Mouse (Mus musculus): Measurements from ENCODE around the gene Rtkn2.
A peak's percentile ranks its signal among the peaks of the same experiment; 100 is the strongest.
"Not testable (repeated sequence)": the region's sequence is repeated elsewhere in the genome, so short reads cannot be mapped to it uniquely, and the experiment has no call there.

The Rtkn2 gene

DNA sequence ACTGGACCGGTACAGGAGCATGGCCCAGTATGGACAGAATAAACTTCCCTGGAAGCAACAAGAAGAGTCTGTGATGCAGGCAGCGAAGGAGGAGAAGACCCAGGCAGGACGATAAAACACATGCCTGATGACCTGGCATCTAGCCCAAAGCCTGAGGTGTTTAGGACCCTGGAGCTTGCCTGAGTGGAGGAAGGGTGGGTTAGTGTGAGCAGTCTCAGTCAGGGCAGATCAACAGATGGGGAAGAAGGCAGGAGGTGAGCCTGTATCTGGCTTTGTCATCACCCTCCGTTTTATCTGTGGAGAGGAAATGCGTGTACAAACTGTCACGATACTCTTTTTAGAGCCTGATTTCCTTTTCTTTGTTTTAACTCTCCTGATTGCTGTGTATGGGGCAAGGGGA, 102.3 kb downstream of the Rtkn2 start:
- DNase-seq: no peak

DNA sequence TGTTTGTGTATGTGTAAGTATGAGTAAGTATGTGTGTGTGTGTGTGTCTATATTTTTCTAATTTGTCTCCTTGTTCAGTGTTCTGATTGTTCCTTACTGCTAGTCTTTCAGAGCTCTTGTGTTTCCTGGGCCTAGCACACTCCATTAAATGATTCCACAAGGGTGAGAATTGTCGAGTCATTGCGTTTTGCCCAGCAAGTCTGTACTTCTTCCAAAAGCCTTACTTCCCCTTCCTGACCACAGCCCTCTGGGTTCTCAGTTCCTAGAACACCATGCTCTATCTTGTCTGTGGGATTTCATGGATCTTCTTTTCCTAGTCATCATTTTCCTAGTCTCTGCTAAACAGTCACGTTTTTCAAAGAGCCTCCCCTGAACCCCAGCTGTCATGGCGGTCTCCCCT, 106.2 kb downstream of the Rtkn2 start:
- no peak for DNase-seq

DNA sequence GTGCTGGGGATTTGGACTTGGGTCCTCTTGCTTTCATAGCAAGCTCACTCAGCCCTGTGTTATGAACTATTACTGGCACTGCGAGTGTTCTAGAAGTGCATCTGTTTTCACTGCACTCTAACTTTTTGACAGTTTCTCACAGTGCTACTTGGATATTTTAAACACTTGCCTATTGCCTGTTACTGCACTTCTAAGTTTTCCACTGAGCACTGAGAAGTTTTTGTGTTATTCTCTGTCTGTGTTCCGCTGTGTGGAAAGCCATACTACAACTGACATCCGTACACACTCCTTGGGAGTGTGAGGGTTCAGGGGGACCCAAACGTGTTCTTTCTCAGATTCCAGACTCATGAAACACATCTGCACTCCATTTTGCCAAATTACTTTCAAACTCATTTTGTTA, 107.6 kb downstream of the Rtkn2 start:
- no peak for DNase-seq

DNA sequence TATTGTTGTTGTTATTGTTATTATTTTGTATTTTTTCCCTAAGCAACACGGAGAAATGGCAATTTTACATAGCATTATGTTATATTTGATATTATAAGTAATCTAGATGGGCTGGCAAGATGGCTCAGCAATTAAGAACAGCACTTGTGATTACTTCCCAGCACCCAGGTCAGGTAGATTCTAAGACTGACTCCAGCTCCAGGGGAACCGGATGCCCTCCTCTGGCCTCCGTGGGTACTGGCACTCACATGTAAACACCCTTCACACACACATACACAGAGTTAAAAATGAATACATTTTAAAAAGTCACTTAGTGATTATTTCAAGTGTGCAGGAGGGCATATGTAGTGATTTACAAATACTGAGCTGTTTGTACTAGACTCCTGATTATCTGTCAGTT, 108.4 kb downstream of the Rtkn2 start:
- DNase-seq: no peak

DNA sequence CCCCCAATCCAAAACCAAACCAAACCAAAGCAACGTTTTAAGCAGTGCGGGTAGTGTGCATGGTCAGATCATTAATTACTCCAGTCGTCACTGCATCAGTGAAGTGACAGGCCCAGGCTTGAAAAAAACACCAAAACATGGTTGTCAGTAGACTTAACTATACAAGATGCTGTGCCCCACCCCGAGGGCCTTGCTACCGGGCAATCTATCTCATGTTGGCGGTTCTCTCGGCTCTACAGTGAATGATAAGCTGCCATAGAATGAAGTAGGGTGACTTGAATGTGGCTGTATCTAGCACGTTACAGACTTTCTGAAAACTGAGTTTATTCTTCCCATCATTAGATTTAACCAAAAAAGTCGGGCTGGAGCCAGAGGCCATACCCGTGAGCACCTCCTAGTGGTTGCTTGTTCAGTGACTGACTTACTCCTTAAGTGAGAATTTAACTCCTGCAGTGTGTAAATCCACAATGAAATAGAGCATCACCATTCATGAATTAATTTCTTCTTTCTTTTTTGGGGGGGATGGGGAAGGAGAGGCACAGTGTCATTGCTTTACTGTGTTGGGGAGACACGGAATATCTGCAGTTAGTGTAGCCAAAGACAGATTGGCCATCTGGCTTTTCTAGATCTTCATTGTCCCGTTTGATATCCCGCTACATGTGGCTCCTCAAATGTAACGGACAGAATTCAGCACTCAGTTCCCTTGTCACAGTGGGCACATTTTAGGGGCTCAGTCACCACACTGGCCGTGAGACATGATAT, 110.2 kb downstream of the Rtkn2 start:
- no peak for DNase-seq

DNA sequence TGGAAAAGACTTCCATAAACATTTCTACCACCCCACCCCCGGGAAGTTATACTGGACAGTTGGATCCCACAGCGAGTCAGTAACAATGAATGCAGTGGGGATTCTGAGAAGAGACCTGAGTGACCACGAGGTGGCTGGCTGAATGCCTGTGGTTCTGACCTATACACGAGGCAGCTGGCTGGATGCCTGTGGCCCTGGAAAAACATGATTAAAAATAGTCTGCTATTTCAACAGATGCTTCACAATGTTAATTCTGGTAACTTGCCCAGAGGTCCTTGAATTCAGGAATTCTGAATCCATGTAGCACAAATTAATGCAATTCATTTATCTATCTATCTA, 110.8 kb downstream of the Rtkn2 start:
- DNase-seq: peak; percentile 36

DNA sequence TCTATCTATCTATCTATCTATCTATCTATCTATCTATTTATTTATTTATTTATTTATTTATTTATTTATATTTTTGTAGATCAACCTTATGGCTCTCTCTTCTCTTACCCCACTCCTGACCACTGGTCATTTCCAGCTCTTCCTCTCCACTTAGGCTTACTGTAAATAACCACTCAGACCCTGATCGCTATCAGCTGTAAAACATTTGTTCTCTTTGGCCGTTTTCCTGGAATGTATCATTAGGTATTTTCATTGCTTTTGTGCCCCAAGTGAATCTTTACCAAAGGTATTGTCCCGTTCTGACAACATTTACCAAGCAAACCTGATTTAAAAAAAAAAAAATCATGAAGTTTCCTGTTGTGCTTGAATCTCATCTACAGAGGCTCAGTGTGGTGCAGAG, 111.2 kb downstream of the Rtkn2 start:
- no peak for DNase-seq

DNA sequence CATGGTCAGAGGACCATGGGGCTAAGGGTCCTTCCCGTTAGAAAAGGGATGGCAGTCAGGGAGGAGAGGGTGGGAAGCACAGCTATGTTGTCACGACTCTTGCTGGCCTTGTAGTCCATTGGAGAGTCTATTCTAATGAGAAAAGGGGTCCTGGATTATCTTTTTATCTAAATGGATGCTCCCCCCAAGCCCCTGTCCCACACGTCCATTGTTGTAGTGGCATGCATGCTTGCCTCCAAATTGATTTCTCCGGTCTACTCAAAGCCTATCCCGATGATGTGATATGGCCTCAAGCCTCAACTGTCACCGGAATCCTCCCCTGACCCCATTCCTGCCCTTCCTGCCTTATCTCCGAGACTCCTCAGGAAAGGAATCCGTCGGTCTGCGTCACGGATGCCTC, 111.6 kb downstream of the Rtkn2 start:
- DNase-seq: no peak

DNA sequence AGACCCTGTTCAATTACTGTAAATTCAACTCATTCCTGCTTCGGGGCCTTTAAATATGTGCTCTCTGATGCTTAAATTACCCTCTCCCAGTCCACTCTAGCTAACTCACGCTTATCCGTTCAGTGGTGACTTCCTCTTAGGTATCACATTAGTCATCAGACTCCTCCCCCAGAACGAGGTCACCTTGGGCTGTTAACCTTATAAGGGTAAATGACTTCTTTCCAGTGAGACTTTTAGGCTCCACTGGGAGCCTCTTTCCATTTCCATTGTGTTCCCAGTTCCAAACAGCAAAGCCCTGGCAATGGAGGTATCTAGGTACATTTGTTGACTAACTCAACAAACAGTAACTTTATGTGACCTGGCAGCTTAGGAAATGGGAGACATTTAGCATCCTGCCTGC, 112.5 kb downstream of the Rtkn2 start:
- DNase-seq: no peak

DNA sequence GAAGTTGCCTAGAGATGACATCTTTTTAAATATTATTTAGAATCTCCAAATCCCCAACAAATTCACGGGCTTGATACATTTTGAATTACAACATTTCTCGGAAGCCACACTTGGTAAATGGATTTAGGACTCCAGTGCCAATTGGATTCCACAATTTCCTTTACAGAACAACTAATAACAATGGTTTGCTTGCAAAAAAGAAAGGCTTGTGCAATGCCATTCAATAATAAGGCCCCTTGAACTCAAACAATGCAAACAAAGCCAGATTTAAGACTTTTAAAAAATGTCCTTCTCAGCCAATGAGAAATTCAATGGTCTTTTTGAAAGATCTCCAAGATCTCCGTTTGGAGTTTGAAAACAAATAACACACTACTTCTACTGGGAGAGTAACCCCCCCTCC, 114.1 kb downstream of the Rtkn2 start:
- DNase-seq: no peak

DNA sequence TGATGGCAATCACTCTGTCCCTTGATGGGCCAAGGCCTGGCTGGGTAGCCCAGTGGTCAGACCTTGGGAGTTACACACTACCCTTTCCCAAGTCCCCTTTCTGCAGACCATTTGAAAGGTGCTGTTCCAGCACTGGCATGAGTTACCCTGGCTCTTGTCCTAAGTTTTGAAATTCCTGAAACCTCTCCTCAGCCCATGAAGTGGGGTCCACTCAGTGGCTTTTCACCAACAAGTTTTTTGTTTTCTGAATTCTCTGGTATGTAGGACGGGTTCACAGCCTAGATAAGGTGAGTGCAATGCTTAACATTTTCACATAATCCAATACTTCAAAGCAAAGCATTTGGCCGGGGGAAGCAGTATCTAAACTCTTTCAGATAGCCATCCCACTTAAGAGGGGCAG, 115.8 kb downstream of the Rtkn2 start:
- no peak for DNase-seq

DNA sequence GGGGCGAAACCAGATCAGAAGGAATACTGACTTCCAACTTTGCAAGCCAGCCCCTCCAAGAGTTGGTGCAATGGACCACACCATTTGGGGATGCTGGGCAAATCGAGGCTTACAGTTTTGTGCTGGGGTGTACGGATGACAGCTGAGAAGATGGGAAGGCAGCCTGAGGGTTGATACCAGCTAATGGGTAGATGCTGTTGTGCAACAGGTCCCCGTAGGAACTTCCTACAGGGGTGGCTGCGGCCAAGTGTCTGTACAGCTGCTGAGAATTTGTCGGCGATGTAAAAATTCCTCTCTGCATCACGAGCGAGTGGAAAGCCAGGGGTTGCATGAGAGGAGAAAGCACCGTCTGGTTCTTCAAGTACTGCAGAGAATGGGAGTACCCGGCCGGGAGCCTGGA, 117.0 kb downstream of the Rtkn2 start:
- DNase-seq: no peak

DNA sequence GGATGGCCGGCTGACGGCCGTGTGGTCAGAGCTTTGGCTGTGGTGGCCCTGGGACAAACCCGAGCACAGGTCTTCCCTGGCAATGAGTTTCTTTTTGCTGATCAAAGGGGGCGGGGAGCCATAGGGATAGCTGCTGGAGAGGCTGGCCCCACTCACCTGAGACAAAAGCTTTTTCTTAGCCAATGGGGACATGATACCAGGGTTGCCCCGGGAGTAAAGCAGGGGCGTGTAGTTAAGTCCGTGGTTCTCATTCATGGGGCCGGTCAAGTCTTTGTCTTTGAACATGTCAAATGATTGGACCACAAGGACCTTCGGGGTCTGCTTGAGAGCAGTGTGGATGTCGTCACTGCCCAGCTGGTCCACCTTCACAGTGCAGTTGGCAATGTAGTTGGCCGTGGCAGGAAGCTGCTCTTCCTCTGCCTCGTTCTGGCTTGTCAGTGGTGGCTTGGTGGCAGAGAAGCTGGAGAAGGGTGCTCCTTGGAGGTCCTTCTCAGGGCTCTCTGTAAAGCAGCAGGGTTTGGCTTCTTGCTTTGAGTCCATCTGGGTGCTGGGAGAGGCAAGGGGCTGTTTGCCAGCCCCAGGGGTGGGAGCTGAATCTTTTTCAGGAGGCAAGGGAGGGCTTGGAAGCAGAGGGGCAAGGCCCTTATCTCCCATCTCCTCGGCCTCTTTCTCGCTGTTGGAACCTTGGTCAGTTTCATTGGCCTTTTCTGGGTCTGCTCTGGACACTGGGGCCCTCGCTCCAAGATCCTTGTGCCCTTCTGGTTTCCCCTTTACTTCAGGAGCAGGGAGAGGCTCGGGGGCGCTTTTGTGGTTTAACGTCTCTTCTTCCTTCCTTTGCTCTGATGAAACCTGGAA, 118.7 kb downstream of the Rtkn2 start:
- DNase-seq: no peak

DNA sequence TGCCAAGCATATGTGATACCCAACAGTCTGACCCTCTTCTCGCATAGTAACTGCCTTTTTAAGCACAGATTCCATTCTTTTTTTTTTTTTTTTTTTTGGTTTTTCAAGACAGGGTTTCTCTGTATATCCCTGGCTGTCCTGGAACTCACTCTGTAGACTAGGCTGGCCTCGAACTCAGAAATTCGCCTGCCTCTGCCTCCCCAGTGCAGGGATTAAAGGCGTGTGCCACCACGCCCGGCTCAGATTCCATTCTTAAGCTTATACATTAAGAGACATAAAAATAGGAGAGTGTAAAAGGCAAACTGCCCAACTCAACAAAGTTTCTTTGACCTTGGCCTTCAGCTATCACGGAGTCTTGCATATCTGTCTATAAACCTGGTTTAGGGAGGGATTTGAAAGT, 120.4 kb downstream of the Rtkn2 start:
- DNase-seq: not testable (repeated sequence)

DNA sequence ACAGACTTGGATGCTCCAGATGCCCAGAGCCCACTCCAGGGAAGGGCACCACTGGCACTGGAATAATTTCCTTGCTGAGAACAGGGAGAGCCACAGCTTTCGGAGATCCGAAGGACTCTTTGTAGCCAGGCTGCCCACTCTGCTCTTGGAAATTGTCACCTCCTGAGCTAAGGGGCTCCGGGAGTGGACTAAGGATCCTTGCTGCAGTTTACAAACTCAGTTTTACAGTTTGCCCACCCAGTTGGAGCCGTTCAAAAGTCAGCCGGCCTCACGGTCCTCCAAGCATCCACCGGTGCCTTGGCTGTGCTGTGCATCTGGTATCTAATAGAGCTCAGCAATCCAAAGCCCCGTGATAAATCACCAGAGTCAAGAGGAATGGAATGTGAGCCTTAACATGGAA, 121.1 kb downstream of the Rtkn2 start:
- no peak for DNase-seq

DNA sequence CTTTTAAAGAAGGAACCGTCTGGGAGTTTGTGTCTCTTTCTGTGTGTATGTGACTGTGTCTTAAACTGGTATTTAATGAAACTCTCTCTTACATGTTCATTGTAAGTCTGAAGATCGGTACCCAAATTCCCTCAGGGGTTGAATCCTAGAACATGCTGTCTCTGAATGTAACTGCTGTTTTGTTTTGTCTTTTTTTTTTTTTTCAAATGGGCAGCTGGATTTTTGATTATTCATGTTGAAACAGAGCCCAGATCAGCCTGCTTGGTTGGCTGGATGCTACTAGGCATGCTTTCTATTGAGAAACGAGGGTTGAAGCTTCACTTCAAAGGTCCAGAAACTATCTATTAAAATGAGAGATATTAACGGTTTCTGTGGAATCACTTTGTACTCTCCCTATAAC, 121.9 kb downstream of the Rtkn2 start:
- DNase-seq: no peak

DNA sequence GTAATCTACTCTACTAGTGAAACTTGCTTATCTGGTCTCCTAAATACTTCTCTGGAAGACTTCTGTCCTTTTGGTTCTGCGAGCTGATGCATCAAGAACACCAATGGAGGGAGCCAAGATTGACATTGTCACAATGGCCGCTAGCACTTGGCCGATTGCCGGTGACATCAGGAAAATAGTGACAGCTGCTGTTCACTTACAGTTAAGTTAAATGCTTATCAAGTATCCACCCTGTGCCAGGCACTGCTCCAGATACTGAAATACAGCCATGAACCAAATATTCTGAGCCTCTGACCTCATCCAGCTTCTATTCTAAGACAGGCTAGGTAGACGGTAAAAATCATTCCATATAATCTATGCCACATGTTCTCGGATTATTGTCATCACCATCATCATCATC, 123.2 kb downstream of the Rtkn2 start:
- DNase-seq: no peak

DNA sequence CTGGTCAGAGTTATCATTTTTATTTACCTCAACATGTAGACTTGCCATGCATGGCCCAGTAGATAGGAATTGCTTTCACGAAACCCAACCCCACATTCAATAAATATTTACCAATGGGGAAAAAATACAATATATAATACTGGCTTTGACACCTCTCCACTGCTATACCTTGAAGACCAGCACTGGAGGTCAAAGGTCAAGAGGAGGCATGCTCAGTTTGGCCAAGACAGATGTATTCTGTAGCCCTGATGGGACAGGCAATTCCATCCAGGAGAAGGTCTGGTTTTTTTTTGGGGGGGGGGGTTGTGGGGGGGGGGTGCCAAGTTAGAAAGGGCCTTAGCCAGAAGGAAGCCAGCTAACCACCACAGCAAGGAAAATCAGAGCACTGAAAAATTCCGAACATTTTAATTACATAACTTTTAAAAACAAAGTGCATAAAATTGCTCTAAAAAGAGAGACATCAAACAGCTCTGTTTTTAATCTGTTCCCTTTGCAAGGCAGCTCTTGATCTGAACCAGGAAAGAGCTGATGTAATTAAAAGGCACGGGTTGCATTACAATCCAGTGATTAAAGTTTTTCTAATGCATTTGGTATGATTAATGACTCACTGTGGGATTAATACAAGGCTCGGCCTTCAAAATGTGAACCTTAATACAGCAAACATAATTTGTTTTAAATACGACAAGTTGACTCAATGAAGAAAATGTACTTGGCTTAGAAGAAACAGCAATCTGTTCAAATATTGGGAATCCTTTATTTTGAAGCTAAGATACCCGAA, 123.9 kb downstream of the Rtkn2 start:
- no peak for DNase-seq

DNA sequence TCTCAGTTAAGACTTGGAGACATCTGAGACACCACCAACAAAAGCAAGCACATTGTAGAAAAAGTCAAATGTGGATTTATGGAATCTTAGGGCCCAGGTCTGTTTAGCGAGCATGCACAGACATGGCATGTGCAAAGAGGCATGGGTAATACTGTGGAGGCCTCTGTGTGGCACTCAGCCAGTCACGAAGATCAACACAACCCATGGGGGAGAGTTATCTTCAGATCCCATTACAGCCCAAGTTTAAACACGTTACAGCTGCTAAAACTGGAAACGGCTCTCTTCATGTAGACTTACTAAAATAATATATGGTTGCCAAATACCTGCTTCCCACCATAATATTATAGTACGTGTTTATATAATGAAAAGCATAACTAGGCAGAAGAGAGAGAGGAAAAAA, 124.6 kb downstream of the Rtkn2 start:
- no peak for DNase-seq

DNA sequence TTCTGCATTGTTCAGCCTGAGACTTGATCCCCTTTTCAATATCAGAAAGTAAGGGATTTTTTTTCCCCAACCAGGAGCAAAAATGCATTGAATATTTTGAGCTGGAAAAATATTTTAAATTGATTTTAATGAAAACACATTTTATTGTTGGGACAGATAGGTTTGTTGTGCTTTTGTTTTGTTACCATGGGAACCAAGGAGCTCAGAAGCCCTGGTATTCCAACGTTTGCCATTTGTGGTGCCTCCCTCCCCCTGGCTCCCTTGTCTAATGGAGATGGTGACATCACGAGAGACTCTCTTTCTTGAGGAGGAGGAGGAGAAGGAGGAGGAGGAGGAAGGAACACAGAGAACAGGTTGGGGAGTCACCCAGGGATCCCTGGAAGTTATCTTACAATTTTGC, 125.1 kb downstream of the Rtkn2 start:
- DNase-seq: no peak

DNA sequence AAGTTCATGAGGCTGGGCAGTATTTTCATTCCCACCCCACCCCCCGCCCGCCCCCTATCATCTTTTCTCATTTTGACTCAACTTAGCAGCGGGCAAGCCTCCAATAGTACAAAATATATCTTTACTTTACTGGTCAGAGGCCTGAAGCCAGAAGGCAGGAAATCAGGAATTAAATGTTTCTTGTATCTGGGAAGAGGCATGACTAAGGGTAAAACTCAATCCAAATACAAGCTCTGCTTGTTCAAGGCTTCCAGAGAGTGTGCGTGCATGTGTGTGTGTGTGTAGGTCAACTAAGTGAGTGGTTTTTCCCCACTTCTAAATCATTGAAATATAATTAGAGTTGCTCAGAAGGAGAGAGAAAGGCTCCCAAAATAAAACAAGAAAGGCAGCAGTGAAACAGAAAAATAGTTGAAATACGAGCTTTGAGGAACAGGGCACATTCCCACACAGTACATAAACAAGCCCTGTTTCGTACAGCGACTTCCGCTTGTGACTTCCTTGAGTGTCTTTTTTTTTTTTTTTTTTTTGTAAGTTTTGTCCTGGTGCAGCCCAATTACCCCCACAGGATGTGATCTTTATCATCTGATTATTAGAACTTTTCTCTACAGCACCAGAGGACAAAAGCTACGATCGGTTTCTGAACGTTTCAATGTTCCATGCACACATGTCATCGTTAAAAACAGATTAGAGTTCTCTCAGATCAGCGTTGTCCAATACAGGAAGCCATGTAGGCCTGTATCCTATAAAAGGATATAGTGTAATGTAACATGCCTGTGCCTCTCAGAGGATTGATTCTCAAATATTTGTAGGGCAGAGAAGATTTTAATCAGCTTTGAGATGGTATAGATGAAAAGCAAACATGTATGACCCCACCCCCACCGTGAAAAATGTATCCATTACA, 125.8 kb downstream of the Rtkn2 start:
- DNase-seq: no peak

DNA sequence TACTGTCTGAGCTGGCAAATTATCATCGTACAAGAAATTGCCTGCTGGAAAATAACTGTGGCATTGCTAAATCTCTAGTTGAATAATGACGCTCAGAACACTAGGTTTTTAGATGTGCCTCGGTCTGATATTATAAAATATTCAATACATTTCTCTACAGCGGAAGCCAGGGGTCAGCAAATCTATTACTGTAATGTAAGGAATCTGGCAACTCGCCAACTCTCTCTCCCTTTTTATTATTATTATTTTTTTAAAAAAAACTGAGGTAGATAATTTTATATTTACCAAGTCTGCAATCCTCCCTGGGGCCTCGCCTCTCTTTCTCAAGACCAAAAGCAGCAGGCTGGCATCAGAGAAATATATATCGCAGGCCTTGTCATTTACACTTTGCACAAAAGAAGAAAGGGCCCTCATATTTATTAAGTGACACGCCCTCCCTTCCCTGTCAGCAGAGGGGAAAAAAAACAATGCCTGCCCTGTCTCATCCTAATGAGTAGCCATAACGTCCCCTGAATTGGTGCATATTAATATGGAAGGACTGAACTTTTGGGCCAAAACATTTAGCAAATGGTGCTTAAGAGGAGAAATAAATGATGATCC, 127.1 kb downstream of the Rtkn2 start:
- no peak for DNase-seq

All from layer of hippocampus, adult 9-11 months (tissue).